Mouse (Mus musculus): ENCODE results near the gene Bpifb4. TPM values are rescaled to one million over a fixed set of nuclear protein-coding genes. Genes with fewer than 3 reads are reported as not detected.

Gene Bpifb4
- not detected for polyA plus RNA-seq (2014; fragmentation: Illumina TruSeq; extraction: RNeasy Lipid Tissue Mini Kit (QIAGEN cat#74804); ENCODE audit: insufficient read depth, low read depth, low replicate concordance)

GRCm38 (mm10) chr2:153937843-153938242 is at the start of gene Bpifb4:
Gene Bpifb4 (plus strand): TSS chr2:153938212.

GRCm38 (mm10) chr2:153900088-153900487 is 37.9 kb upstream of the Bpifb4 start, which contains the start of gene Bpifb6:
Gene Bpifb6 (plus strand): TSS chr2:153900388.

GRCm38 (mm10) chr2:153917930-153918329 is 20.1 kb upstream of the Bpifb4 start, which contains the start of gene Bpifb3:
Gene Bpifb3 (plus strand): TSS chr2:153918230.

GRCm38 (mm10) chr2:153974582-153974981 is 36.6 kb downstream of the Bpifb4 start, which contains the start of gene Bpifa6:
Gene Bpifa6 (plus strand): TSS chr2:153974945.

GRCm38 (mm10) chr2:154007965-154008364 is 70.0 kb downstream of the Bpifb4 start, which contains the start of gene Bpifa2:
Gene Bpifa2 (plus strand): TSS chr2:154008265.

Other genes with a start within 250 kb of the Bpifb4 start
- gene Dnmt3c, start 241.6 kb upstream of the Bpifb4 start, polyA plus RNA-seq (2014; fragmentation: Illumina TruSeq; extraction: RNeasy Lipid Tissue Mini Kit (QIAGEN cat#74804); ENCODE audit: insufficient read depth, low read depth, low replicate concordance) = 0.14 TPM
- 42.4 TPM for gene Mapre1, start 196.9 kb upstream of the Bpifb4 start, polyA plus RNA-seq (2014; fragmentation: Illumina TruSeq; extraction: RNeasy Lipid Tissue Mini Kit (QIAGEN cat#74804); ENCODE audit: insufficient read depth, low read depth, low replicate concordance)
- 0.06 TPM for gene Efcab8, start 158.3 kb upstream of the Bpifb4 start, polyA plus RNA-seq (2014; fragmentation: Illumina TruSeq; extraction: RNeasy Lipid Tissue Mini Kit (QIAGEN cat#74804); ENCODE audit: insufficient read depth, low read depth, low replicate concordance)
- not detected for gene Sun5, start 67.1 kb upstream of the Bpifb4 start, polyA plus RNA-seq (2014; fragmentation: Illumina TruSeq; extraction: RNeasy Lipid Tissue Mini Kit (QIAGEN cat#74804); ENCODE audit: insufficient read depth, low read depth, low replicate concordance)
- gene Bpifb2, start 63.2 kb upstream of the Bpifb4 start, polyA plus RNA-seq (2014; fragmentation: Illumina TruSeq; extraction: RNeasy Lipid Tissue Mini Kit (QIAGEN cat#74804); ENCODE audit: insufficient read depth, low read depth, low replicate concordance) = not detected
- not detected for gene Bpifb6, start 37.8 kb upstream of the Bpifb4 start, polyA plus RNA-seq (2014; fragmentation: Illumina TruSeq; extraction: RNeasy Lipid Tissue Mini Kit (QIAGEN cat#74804); ENCODE audit: insufficient read depth, low read depth, low replicate concordance)
- gene Bpifb3, start 20.0 kb upstream of the Bpifb4 start, polyA plus RNA-seq (2014; fragmentation: Illumina TruSeq; extraction: RNeasy Lipid Tissue Mini Kit (QIAGEN cat#74804); ENCODE audit: insufficient read depth, low read depth, low replicate concordance) = not detected
- gene Bpifa6, start 36.7 kb downstream of the Bpifb4 start, polyA plus RNA-seq (2014; fragmentation: Illumina TruSeq; extraction: RNeasy Lipid Tissue Mini Kit (QIAGEN cat#74804); ENCODE audit: insufficient read depth, low read depth, low replicate concordance) = not detected
- gene Bpifa2, start 70.1 kb downstream of the Bpifb4 start, polyA plus RNA-seq (2014; fragmentation: Illumina TruSeq; extraction: RNeasy Lipid Tissue Mini Kit (QIAGEN cat#74804); ENCODE audit: insufficient read depth, low read depth, low replicate concordance) = 0.51 TPM
- not detected for gene Bpifa3, start 192.1 kb downstream of the Bpifb4 start, polyA plus RNA-seq (2014; fragmentation: Illumina TruSeq; extraction: RNeasy Lipid Tissue Mini Kit (QIAGEN cat#74804); ENCODE audit: insufficient read depth, low read depth, low replicate concordance)
- 673 TPM for gene Bpifa1, start 204.7 kb downstream of the Bpifb4 start, polyA plus RNA-seq (2014; fragmentation: Illumina TruSeq; extraction: RNeasy Lipid Tissue Mini Kit (QIAGEN cat#74804); ENCODE audit: insufficient read depth, low read depth, low replicate concordance)
- not detected for gene Bpifa5, start 224.4 kb downstream of the Bpifb4 start, polyA plus RNA-seq (2014; fragmentation: Illumina TruSeq; extraction: RNeasy Lipid Tissue Mini Kit (QIAGEN cat#74804); ENCODE audit: insufficient read depth, low read depth, low replicate concordance)

Measured in lung, adult 10 weeks (tissue).